Mouse (Mus musculus) inflammation-experienced regulatory T-cells, adult 6 months (primary cell): ENCODE data around the gene Npepps. TPM values are rescaled to one million over a fixed set of nuclear protein-coding genes. Genes with fewer than 3 reads are reported as not detected.
"Not testable (repeated sequence)": the region's sequence is repeated elsewhere in the genome, so short reads cannot be mapped to it uniquely, and the experiment has no call there.

ENCODE experiments used
- ATAC-seq: one replicate; pipeline ENCODE4 v1.8.0; 2017
- polyA plus RNA-seq, 3 experiments: library from polyadenylated mRNA; unstranded; fragments of 100-300 nt; shearing (Covaris generic); gene quantifications; one replicate each; pipeline ENCODE4 v1.2.1; 2017

Gene Npepps
- polyA plus RNA-seq, 3 experiments from 2014 or later = 23.4 to 47.0 (median 45.1) TPM

DNA sequence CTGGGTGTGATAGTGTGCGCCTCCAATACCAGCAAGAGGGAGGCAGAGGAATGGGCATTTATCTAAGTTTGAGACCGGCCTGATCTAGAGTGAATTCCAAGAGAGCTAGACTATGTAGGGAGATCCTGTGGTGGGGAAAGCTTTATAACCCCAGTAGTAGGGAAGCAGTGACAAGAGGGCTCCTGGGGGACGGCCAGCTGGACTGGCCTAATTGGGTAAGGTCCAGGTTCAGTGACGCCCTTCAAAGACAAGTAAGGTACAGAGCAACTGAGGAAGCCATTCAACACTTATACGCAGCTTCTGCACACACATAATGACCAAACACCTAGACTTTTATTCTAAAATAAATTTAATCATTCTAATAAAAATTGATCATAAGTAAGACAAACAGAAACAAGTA lies 48.0 kb downstream of the Npepps start:
- no peak for ATAC-seq

GRCm38 (mm10) chr11:97229396-97229795 lies 51.0 kb downstream of the Npepps start:
- ATAC-seq = no peak

- no peak for ATAC-seq
These were observed 51.5 kb downstream of the Npepps start for GRCm38 (mm10) chr11:97228985-97229384.

- no peak for ATAC-seq
These were observed 54.3 kb downstream of the Npepps start for GRCm38 (mm10) chr11:97226131-97226530.

DNA sequence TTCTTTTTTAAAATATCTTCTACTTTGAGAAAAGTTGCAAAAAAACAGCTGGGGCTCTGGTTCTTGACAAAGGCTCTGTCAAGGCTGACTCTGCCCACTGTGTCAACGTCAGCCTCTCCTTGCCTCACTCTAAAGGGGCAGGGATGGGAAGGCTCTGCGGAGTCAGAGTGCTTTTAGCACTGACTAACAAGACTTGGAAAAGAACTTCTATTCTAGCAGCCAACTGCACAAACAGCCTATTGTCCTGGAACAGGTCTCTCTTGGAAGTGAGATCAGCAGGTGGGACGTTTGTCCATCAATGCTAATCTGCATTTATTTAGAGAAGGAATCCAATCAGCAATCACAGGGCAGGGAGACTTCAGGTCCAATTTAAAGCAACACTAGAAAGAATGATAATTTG lies 57.0 kb downstream of the Npepps start:
- no peak for ATAC-seq

DNA sequence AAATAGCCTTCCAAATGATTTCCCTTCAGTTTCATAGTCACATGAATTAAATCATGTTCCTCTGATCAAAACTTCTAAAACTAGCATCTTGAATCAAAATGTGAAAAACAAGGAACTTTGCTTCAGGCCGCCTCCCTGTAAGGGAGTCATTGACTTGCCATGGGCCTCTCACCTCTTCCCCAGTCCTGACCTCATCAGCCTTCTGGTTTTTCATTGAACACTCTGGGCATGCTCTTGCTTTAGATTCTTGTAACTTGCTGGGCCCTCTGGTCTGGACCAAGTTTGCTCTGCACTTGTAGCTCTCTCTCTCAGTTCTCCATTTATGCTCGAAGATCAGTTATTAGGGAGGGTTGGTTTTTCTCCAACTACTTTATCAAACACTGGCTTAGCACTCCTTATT lies 58.8 kb downstream of the Npepps start:
- ATAC-seq = no peak

DNA sequence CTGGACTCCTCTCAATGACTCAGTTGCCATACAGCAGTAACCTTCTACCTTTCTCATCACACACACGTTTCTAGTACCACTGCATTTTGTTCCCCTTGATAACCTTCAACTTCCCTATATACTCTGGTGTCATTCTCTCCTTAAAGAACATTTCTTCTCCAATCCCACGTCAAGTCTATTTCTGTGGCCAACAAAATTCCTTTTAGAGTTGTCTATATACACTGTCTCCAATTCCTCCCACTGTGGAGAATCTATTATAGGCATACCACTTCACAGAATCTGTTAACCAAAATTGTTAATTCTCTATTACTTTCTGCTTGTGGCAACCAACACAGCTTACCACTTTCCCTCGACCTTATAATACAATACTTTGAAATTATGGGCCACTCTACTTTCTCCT lies 60.2 kb downstream of the Npepps start:
- no peak for ATAC-seq

DNA sequence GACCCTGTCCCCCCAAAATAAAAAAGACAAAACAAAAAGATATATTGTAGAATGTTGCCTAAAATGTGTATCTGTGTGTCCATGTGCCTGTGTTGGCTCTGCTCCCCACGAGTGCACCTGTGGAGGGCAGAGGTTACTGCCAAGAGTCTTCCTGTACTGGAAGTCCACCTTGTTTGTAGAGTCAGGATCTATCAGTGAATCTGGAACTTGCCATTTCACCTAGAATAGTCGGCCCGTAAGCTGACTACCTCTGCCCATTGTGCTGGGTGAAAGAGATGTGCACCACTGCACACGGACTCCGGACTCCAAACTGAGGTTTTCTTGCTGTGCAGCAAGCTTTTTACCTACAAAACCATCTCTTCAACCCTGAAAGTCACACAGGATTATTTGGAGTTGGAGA lies 66.0 kb downstream of the Npepps start:
- no peak for ATAC-seq

DNA sequence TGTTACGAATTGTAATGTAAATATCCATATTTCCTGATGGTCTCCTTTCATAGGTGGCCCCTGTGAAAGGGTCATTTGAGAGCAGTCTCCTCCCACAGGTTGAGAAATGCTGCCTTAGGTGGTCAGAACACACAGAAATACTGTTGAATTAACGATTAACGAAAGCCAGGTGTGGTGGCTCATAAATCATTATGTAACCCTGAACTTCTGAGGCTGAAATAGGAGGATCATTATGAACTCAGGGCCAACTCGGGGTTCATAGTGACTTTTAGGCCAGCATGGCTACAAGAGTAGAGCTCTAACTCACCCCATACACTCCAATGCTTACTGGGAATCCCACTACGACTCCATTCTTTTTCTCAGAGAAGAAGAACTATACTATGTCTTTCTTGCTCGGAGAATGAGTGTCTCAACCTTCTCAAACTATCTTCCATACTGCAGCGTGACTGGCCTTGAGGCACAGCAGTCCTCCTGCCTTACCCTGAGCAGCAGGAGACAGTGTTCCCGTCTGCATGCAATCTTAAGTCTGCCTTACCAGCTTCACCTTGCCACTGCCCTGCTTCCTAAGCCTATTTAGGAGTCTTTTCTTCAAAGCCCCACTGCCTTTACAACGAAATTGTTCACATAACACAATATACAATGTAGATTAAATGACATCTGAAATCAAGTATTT lies 69.6 kb downstream of the Npepps start:
- no peak for ATAC-seq

GRCm38 (mm10) chr11:97207011-97207422 lies 73.4 kb downstream of the Npepps start:
- ATAC-seq = no peak

DNA sequence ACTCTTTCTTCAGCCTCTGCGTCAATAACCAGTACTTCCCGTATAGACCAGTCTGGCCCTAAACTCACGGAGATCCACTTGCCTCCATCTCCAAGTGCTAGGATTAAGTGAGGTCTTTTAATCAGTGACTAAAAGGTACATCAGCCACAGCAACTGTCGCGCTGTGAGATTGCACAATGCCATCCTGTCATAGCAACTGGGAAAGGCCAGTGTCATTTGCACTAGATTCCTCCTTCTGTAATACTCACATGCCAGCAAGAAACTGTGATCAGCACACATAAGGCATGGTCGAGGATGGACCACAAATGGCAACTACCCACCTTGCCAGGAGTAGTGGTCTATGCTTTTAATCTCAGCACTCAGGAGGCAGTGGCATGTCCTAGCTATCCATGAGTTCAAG lies 80.9 kb downstream of the Npepps start:
- no peak for ATAC-seq

- no peak for ATAC-seq
These were observed 81.8 kb downstream of the Npepps start for GRCm38 (mm10) chr11:97198601-97199000.

- no peak for ATAC-seq
These were observed 83.4 kb downstream of the Npepps start for GRCm38 (mm10) chr11:97197021-97197420.

DNA sequence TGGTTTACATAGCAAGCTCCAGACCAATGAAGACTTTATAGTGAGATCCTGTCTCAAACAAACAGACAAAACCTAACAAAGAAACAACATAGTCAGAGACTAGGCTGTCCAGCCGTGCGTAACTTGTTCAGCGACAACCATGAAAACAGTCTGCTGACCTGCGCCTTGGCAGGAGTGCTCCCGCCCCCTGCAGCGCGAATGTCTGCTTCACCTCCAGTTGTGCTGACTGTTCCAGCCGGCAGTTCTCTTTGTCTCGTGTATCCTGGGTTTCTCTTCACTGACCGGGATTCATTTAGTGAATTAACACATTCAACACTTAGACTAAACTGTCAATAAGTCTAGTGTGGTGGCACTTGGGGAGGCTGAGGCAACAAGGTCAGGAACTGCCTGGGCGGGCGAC lies 83.9 kb downstream of the Npepps start:
- ATAC-seq = no peak

GRCm38 (mm10) chr11:97192621-97192951 lies 87.9 kb downstream of the Npepps start:
- no peak for ATAC-seq

DNA sequence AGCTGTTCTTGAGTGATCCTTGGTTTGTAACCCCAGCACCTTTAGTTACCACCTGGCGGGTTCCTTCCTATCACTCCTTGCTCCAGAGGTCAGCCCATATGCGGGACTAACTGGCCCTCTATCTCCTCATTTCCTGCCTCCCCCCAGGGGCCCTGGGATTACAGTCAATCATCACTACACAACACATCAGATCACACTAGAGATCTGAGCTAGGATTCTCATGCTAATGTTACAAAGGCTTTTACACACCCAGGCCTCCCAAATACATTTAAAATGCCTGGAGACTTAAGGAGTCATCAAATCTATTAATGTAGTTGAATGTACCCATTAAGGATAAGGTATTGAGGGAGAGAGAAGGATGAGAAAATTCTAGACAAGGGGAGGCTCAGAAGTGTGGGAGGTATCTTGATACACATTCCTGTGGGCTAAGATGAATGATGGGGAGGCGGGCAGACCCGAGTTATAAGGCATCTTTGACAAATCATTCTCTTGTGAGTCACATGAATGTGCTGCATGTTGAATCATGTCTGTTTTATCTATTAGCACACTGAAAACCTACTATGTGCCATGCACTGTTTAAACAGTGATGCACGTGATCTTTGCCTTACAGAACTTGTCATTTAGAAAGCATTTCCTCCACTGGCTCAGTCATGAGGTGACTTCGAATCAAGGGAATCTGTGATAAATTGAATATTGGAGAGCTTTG lies 88.4 kb downstream of the Npepps start:
- no peak for ATAC-seq

DNA sequence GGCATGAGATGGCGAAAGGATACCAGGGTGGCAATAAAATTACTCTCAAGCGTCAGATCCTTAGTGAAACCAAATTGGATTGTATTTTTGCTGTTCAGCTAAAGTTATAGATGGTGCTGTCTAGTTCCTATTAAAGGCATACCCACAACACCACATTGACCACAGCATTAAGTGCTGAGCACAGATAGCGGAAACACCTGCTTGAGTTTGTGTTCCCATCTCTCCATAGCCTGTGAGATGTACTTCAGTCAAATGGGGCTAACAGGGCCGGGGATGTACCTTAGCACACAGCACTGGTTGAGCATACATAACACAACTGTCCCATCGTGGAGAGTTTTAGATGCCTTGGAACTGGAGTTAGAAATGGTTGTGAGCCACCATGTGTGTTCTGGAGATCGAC lies 89.4 kb downstream of the Npepps start:
- no peak for ATAC-seq

- ATAC-seq = not testable (repeated sequence)
These were observed 90.8 kb downstream of the Npepps start for GRCm38 (mm10) chr11:97189645-97190044.

- ATAC-seq = no peak
These were observed 91.2 kb downstream of the Npepps start for GRCm38 (mm10) chr11:97189231-97189630.

- ATAC-seq = no peak
These were observed 91.8 kb downstream of the Npepps start for GRCm38 (mm10) chr11:97188643-97188955.

DNA sequence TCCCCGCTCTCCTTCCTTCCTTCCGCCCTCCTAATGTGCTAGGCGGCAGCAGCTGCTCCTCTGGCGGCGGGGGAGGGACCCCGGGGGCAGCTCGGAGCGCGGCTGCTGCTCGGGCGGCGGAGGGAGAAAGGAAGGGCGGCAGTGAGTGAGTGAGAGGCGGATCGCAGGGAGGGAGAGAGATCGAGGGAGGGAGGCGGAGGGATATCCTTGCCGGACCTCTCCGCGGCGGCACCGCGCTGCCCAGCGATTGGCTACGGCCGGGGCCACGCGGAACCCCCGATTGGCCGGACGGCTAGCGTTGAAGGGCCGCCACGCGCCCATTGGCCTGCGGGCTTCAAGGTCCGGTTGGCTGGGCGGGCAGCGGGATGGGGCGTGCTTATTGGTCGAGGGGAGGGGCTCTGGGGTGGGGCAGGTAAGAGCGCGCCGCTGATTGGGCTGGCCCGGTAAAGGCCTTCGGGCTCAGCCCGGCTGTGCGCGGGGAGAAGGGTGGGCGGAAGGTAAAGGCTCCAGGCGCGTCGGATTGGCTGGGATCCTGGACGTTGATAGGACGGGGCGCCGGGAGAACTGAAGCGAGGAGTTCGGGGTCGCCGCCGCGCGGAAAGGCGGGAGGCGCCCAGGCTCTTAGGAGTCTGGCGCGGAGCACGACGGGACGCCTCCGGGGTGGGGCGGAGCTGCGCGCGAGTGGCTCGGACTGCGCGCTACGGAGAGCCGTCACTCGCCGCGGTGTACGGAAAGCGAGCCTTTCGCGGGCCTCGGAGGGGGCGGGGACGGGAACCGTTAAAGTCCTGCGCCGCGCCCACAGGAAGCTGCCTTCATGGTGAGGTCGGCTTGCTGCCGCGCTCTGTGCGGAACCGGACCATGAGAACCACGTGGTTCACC lies 92.4 kb downstream of the Npepps start, which contains the start of gene Kpnb1:
Gene Kpnb1 (minus strand): TSS at position 118 of the 879 bp plus-strand sequence.
- ATAC-seq = peak; percentile 71

- ATAC-seq = peak; percentile 62
These were observed 93.3 kb downstream of the Npepps start for GRCm38 (mm10) chr11:97186947-97187763.
